Mouse (Mus musculus) lung, postnatal 36 days (tissue): ENCODE data around the gene Nfs1.
"Not testable (repeated sequence)": the region's sequence is repeated elsewhere in the genome, so short reads cannot be mapped to it uniquely, and the experiment has no call there.

Experiments
- DNase-seq: peaks from one replicate; pipeline ENCODE4 v3.0.0; 2022; ENCODE audit warnings: mixed read lengths

Gene Nfs1

GRCm38 (mm10) chr2:156143367-156143766, 619 bp downstream of the Nfs1 start:
- DNase-seq, result no peak

GRCm38 (mm10) chr2:156142820-156143219, 1.2 kb downstream of the Nfs1 start:
- no peak for DNase-seq

GRCm38 (mm10) chr2:156135695-156136094, 8.3 kb downstream of the Nfs1 start:
- DNase-seq, result no peak

- DNase-seq, result no peak
Observed at GRCm38 (mm10) chr2:156134161-156134560, 9.8 kb downstream of the Nfs1 start.

- no peak for DNase-seq
Observed at GRCm38 (mm10) chr2:156126992-156127391, 17.0 kb downstream of the Nfs1 start, which contains the start of gene Gm28036. Gene Gm28036 (minus strand): TSS chr2:156127092.

- no peak for DNase-seq
Observed at GRCm38 (mm10) chr2:156123731-156124130, 20.3 kb downstream of the Nfs1 start.

GRCm38 (mm10) chr2:156119566-156119965, 24.4 kb downstream of the Nfs1 start:
- DNase-seq, result no peak

GRCm38 (mm10) chr2:156112080-156112423, 31.9 kb downstream of the Nfs1 start:
- not testable (repeated sequence) for DNase-seq

GRCm38 (mm10) chr2:156111358-156112079, 32.5 kb downstream of the Nfs1 start, which contains the start of the genes Cpne1 and Rbm12:
Gene Cpne1 (minus strand): TSS chr2:156111965.
Gene Rbm12 (minus strand): TSS chr2:156111978.
- DNase-seq, result peak; percentile 93

- DNase-seq, result peak; percentile 12
Observed at GRCm38 (mm10) chr2:156110627-156111357, 33.2 kb downstream of the Nfs1 start.

- DNase-seq, result peak; percentile 22
Observed at GRCm38 (mm10) chr2:156091926-156092325, 52.1 kb downstream of the Nfs1 start.

- DNase-seq, result peak; percentile 11
Observed at GRCm38 (mm10) chr2:156089799-156090198, 54.2 kb downstream of the Nfs1 start.

GRCm38 (mm10) chr2:156087391-156088110, 56.4 kb downstream of the Nfs1 start:
- no peak for DNase-seq

- DNase-seq, result no peak
Observed at GRCm38 (mm10) chr2:156084541-156084940, 59.4 kb downstream of the Nfs1 start.

GRCm38 (mm10) chr2:156080391-156080790, 63.6 kb downstream of the Nfs1 start:
- DNase-seq, result no peak

- peak; percentile 19 for DNase-seq
Observed at GRCm38 (mm10) chr2:156079674-156080073, 64.3 kb downstream of the Nfs1 start.

- no peak for DNase-seq
Observed at GRCm38 (mm10) chr2:156079183-156079560, 64.8 kb downstream of the Nfs1 start.

GRCm38 (mm10) chr2:156078421-156079182, 65.4 kb downstream of the Nfs1 start:
- DNase-seq, result no peak

- no peak for DNase-seq
Observed at GRCm38 (mm10) chr2:156077461-156077860, 66.5 kb downstream of the Nfs1 start.

- DNase-seq, result peak; percentile 47
Observed at GRCm38 (mm10) chr2:156073725-156074124, 70.3 kb downstream of the Nfs1 start.
